Mouse (Mus musculus) limb, embryonic 11.5 days (tissue): ENCODE measurements around the gene Trappc10. TPM values are rescaled to one million over a fixed set of nuclear protein-coding genes. Genes with fewer than 3 reads are reported as not detected.

ENCODE experiments used
- ATAC-seq: fragments of 200-750 bp; cut with Nextera tagmentation; 2 replicates; pipeline ENCODE4 v1.8.0; 2017; ENCODE audit warnings: low read depth; ENCODE audit not compliant: insufficient number of reproducible peaks, low FRiP score, low TSS enrichment
- DNase-seq: peaks from one replicate; pipeline ENCODE4 v3.0.0-alpha.2; 2015; ENCODE audit warnings: low spot score
- H3K27ac ChIP-seq: fragments of 300-500 bp; sonication (generic); replicated peaks from 2 replicates; pipeline ENCODE4 v1.5.1; 2014; ENCODE audit warnings: low read depth, mild to moderate bottlenecking, low read length
- H3K27me3 ChIP-seq: fragments of 300-500 bp; sonication (generic); 2 replicates; pipeline ENCODE4 v1.6.1; 2014; ENCODE audit warnings: mild to moderate bottlenecking, low read length, mixed read lengths; ENCODE audit not compliant: control insufficient read depth, insufficient read depth
- H3K36me3 ChIP-seq: fragments of 300-500 bp; sonication (generic); 2 replicates; pipeline ENCODE4 v1.6.1; 2014; ENCODE audit warnings: mild to moderate bottlenecking, low read length, moderate library complexity, mixed read lengths; ENCODE audit not compliant: control insufficient read depth, insufficient read depth
- H3K4me1 ChIP-seq: fragments of 300-500 bp; sonication (generic); 2 replicates; pipeline ENCODE4 v1.6.1; 2014; ENCODE audit warnings: low read length, mixed read lengths; ENCODE audit not compliant: control insufficient read depth, insufficient read depth
- H3K4me2 ChIP-seq: fragments of 300-500 bp; sonication (generic); 2 replicates; pipeline ENCODE4 v1.6.1; 2014; ENCODE audit warnings: low read depth, mild to moderate bottlenecking, moderate library complexity; ENCODE audit not compliant: severe bottlenecking
- H3K4me3 ChIP-seq: fragments of 300-500 bp; sonication (generic); 2 replicates; pipeline ENCODE4 v1.5.1; 2014; ENCODE audit warnings: low read depth, low read length
- H3K9ac ChIP-seq: fragments of 300-500 bp; sonication (generic); 2 replicates; pipeline ENCODE4 v1.6.1; 2014; ENCODE audit warnings: mild to moderate bottlenecking, low read length
- H3K9me3 ChIP-seq: fragments of 300-500 bp; sonication (generic); 2 replicates; pipeline ENCODE4 v1.6.1; 2016; ENCODE audit warnings: low read length; ENCODE audit not compliant: control insufficient read depth
- WGBS: fragments of 180-500 bp; shearing (Covaris S2); extraction: QIAGEN DNeasy Blood & Tissue Kit; methylation state at CpG from one replicate; pipeline ENCODE4 v1.1.7; 2014; 5-methylcytosine and 5-hydroxymethylcytosine counted together
- polyA plus RNA-seq: library from polyadenylated mRNA; unstranded; fragments of >200 nt; fragmentation: Nextera tagmentation; extraction: Ambion mirVana; gene quantifications from 2 replicates; pipeline ENCODE4 v1.2.1, GENCODE M21; 2014

Gene Trappc10
- 12.0 and 14.4 TPM in 2 replicates for polyA plus RNA-seq

GRCm38 (mm10) chr10:78244438-78245224 lies at the start of gene Trappc10:
TSS of gene Trappc10 (minus strand) at chr10:78244641.
- H3K36me3 ChIP-seq = no peaks in the 10 kb centered on the region
- peak within 1 kb of the TSS; percentile 91 for H3K4me3 ChIP-seq
- peak within 1 kb of the TSS; percentile 96 for H3K4me2 ChIP-seq
- peaks cover 6% of the 10 kb centered on the region; the same call in 1 of the 2 replicates for H3K4me1 ChIP-seq
- DNase-seq = peak; percentile 83
- under 1% methylated on average over 52 of the region's 74 CpGs for WGBS
- peak; percentile 92 for ATAC-seq
- H3K9me3 ChIP-seq = no peaks in the 10 kb centered on the region
- no peaks in the 10 kb centered on the region for H3K27me3 ChIP-seq
- no peak within 1 kb of the TSS for H3K27ac ChIP-seq
- H3K9ac ChIP-seq = peak within 1 kb of the TSS; percentile 76

DNA sequence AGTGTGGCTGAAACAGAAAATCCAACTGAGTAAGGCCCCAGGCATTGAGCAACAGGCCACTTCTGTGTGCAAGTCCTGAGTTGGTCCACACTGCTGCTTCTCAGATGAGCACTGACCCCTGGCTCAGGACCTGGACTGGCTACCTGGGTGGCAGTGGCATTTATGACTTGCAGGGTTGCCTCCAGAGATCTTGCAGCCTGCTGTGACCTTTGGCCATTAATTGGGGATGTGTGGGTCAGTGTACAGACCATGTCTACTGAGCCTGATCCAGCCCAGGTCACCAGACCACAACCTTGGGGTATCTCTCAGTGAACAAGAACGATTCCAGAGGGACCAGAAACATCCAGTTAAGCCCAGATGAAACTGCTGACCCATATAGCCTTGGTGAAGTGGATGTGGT lies 49.1 kb upstream of the Trappc10 start:
- ATAC-seq (no peak), DNase-seq (no peak)
- Histone ChIP-seq H3K4me3 (no peak overlapping the region), H3K27ac (no peak overlapping the region), H3K9me3 (no peaks in the 10 kb centered on the region), H3K36me3 (no peaks in the 10 kb centered on the region), H3K9ac (no peak overlapping the region), H3K27me3 (no peaks in the 10 kb centered on the region), H3K4me1 (peaks cover 15% of the 10 kb centered on the region), H3K4me2 (no peak overlapping the region)
- WGBS = 50% methylated on average over 1 of the region's 1 CpGs

- Histone ChIP-seq H3K27me3 (no peaks in the 10 kb centered on the region), H3K4me1 (peaks cover 15% of the 10 kb centered on the region), H3K4me2 (no peak overlapping the region), H3K9me3 (no peaks in the 10 kb centered on the region), H3K9ac (no peak overlapping the region), H3K4me3 (no peak overlapping the region), H3K27ac (no peak overlapping the region), H3K36me3 (no peaks in the 10 kb centered on the region)
- DNase-seq (no peak), ATAC-seq (no peak)
- WGBS = 94% methylated on average over 5 of the region's 5 CpGs
These were observed 47.9 kb upstream of the Trappc10 start for GRCm38 (mm10) chr10:78292381-78292780.

DNA sequence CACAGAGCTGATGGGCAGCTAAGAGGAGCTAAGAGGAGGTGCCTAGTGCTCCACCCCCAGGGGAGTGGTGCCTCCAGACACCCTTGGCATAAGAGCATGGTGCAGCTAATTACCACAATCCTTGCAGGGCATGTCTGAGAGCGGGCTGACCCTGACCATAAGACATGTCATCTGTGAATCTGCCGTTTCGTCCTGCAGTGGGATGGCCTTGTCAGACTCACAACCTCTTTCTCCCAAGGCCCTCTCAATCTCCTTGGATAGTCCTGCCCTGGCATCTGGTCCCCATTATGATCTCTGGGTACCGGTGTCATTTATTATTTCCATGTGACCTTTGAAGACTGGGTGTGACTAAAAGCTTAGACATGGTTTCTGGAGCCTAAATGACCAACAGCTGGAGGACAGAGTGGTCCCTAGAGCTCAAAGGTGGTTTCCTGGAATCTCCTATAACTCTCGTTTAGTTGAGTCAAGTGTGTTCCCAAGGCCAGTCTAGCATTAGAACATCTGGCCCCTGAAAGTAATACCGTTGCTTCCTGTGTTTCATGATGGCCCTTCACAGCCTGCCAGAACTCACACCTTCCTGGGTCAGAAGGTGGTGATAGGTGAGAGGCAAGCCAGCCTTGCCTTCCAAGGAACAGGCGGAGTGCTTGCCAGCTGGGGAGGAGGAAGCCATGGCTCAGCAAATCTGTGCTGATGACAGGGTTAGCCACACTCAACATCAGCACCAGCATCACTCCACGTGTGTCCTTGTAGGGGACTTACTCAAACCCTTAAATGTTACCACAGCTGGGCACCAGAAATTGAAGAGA lies 46.5 kb upstream of the Trappc10 start:
- WGBS = 17% methylated on average over 8 of the region's 8 CpGs
- Histone ChIP-seq H3K36me3 (no peaks in the 10 kb centered on the region), H3K4me2 (no peak overlapping the region; the same call in 1 of the 2 replicates), H3K27ac (no peak overlapping the region), H3K4me3 (no peak overlapping the region), H3K4me1 (peaks cover 15% of the 10 kb centered on the region), H3K9me3 (no peaks in the 10 kb centered on the region), H3K9ac (no peak overlapping the region), H3K27me3 (no peaks in the 10 kb centered on the region)
- ATAC-seq (peak; percentile 63), DNase-seq (peak; percentile 68)

DNA sequence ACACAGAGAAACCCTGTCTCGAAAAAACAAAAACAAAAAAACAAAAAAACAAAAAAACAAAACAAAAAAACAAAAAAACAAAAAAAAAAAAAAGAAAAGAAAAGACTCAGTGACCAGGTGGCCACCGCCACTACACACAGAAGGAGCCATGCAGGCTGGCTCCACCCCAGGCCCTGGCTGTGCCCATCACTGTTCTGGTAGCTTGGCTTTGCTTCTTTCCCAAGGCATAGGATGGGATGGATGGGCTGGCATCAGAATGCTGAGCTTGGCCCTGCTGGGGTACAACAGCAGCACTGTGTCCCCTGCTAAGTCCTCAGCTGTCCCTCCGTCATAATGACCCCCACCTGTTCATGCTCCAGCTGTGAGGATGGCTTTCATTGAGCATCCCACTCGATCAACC lies 44.5 kb upstream of the Trappc10 start:
- 85% methylated on average over 4 of the region's 4 CpGs for WGBS
- ATAC-seq (no peak), DNase-seq (no peak)
- Histone ChIP-seq H3K36me3 (no peaks in the 10 kb centered on the region; the same call in 1 of the 2 replicates), H3K4me3 (no peak overlapping the region), H3K9me3 (no peaks in the 10 kb centered on the region), H3K9ac (no peak overlapping the region), H3K27ac (no peak overlapping the region), H3K4me1 (peaks cover 15% of the 10 kb centered on the region), H3K27me3 (no peaks in the 10 kb centered on the region), H3K4me2 (no peak overlapping the region)

DNA sequence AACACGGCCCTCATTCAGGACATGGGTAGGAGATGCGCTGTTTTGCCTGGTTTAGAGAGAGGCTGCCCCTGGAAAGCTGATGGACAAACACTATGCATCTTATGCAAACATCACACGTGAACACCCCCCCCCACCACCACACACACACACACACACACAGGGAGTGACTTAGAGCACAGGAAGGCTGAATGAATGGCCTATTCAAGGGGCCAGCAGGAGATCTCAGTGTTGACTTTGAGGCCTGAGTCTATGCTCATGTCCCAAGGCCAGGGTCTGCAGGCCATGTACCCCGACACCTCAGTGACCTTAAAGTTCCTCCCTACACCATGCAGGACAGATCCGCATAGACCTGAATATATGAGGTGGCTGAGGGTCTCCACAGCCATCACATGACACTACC lies 43.7 kb upstream of the Trappc10 start:
- Histone ChIP-seq H3K4me2 (no peak overlapping the region), H3K4me1 (peaks cover 15% of the 10 kb centered on the region), H3K9me3 (no peaks in the 10 kb centered on the region), H3K27me3 (no peaks in the 10 kb centered on the region), H3K27ac (no peak overlapping the region), H3K9ac (no peak overlapping the region), H3K4me3 (no peak overlapping the region), H3K36me3 (no peaks in the 10 kb centered on the region; the same call in 1 of the 2 replicates)
- WGBS = 92% methylated on average over 5 of the region's 5 CpGs
- ATAC-seq = no peak
- DNase-seq = no peak

- Histone ChIP-seq H3K9me3 (no peaks in the 10 kb centered on the region), H3K4me1 (peaks cover 15% of the 10 kb centered on the region), H3K27me3 (no peaks in the 10 kb centered on the region), H3K9ac (no peak overlapping the region), H3K27ac (no peak overlapping the region), H3K4me2 (no peak overlapping the region), H3K4me3 (no peak overlapping the region), H3K36me3 (no peaks in the 10 kb centered on the region; the same call in 1 of the 2 replicates)
- 94% methylated on average over 22 of the region's 22 CpGs for WGBS
- DNase-seq (no peak), ATAC-seq (no peak)
These were observed 43.2 kb upstream of the Trappc10 start for GRCm38 (mm10) chr10:78287465-78288132.

- peaks cover 3% of the 10 kb centered on the region; the same call in 1 of the 2 replicates for H3K36me3 ChIP-seq
These were observed 41.5 kb upstream of the Trappc10 start for GRCm38 (mm10) chr10:78285959-78286358.

More at GRCm38 (mm10) chr10:78285959-78286358, 41.5 kb upstream of the Trappc10 start:
- no peak overlapping the region for H3K27ac ChIP-seq
- H3K9me3 ChIP-seq = no peaks in the 10 kb centered on the region
- H3K4me2 ChIP-seq = no peak overlapping the region
- H3K4me1 ChIP-seq = peaks cover 5% of the 10 kb centered on the region
- no peaks in the 10 kb centered on the region for H3K27me3 ChIP-seq
- H3K9ac ChIP-seq = no peak overlapping the region
- 88% methylated on average over 4 of the region's 4 CpGs for WGBS
- DNase-seq (no peak), ATAC-seq (no peak)
- H3K4me3 ChIP-seq = no peak overlapping the region
